8 mouse cellular contexts compared by ENCODE assay signal in the genomic region with DNA sequence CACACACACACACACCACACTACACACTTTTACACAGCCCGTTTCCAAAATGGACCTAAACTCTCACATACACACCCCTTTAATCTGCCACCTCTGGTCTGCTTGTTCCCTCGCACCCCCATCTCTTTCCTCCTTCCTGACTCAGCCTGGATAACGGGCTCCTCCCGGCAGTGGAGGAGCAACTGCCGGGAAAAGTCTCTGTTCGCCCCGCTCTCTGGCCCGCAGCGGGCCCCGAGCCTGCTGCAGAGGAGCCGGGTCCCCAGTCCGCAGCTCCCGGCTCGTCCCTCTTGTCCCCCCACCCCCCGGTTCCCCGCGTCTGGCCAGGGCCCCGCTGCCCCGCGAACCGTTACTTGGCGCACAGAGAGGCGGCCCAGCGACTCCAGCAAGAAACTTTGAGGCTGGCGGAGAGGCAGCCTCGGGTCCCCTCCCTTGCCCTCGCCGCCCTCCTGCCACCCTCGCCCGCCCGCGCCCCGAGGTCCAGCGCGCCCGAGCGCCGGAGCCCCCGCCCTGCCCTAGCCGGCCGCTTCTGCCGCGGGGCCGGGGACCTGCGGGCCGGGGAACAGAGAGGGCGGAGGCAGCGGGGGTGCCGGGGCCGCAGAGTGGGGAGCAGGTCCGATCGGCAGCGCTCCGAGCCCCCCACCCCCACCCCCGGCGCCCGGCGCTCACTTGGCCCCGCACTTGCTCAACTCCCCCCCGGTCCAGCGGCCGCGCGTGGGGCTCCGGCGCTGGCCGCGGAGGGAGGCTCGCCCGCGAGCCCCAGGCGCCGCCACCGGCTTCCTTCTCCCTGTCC. TPM values are rescaled to one million over a fixed set of nuclear protein-coding genes. Genes with fewer than 3 reads are reported as not detected.
DNase-seq lines count a peak whose midpoint lies in the region; ATAC-seq and TF ChIP-seq lines count a peak whose summit lies in the region.

No protein-coding gene starts in this region.

- H3K4me1 ChIP-seq in ES-Bruce4 (ENCODE audit: control insufficient read depth, insufficient read depth, low read length): no peaks in the 10 kb centered on the region
- H3K4me1 ChIP-seq in embryonic facial prominence, embryonic 14.5 days (ENCODE audit: control insufficient read depth, insufficient read depth, low read length): peaks cover 14% of the 10 kb centered on the region
- H3K4me1 ChIP-seq in liver, embryonic 13.5 days (replicated peaks): peaks cover 58% of the 10 kb centered on the region
- H3K4me1 ChIP-seq in small intestine, adult 2 months (ENCODE audit: control insufficient read depth, insufficient read depth, insufficient read length, low read length): peaks cover 1% of the 10 kb centered on the region; the same call in 1 of the 2 replicates

- TF ChIP-seq POLR2A in ES-Bruce4 (IDR thresholded peaks at IDR 0.05; ENCODE audit: insufficient read depth, low read length): no peak
- TF ChIP-seq POLR2A in small intestine, adult 2 months (IDR thresholded peaks at IDR 0.05; ENCODE audit: low read depth, low read length): no peak

- no peak for ATAC-seq in embryonic facial prominence, embryonic 14.5 days (ENCODE audit: low read depth)
- ATAC-seq in liver, embryonic 13.5 days (ENCODE audit: low read depth): peak; percentile 69

- H3K4me2 ChIP-seq in embryonic facial prominence, embryonic 14.5 days (ENCODE audit: low read depth, low read length): peak overlapping the region; percentile 75
- peak overlapping the region; percentile 96 for H3K4me2 ChIP-seq in liver, embryonic 13.5 days

- intact Hi-C loops in heart, postnatal 14 days (cut with DNase I): no loop called here

- H3K9me3 ChIP-seq in ES-Bruce4 (replicated peaks; ENCODE audit: control insufficient read depth, insufficient read depth, low read length, poor library complexity, severe bottlenecking): no peaks in the 10 kb centered on the region
- no peaks in the 10 kb centered on the region for H3K9me3 ChIP-seq in embryonic facial prominence, embryonic 14.5 days (ENCODE audit: control insufficient read depth, low read length)
- H3K9me3 ChIP-seq in liver, embryonic 13.5 days (replicated peaks): no peaks in the 10 kb centered on the region

- H3K27ac ChIP-seq in ES-Bruce4 (ENCODE audit: insufficient read depth, low read length): no peak overlapping the region
- peak overlapping the region; percentile 97 for H3K27ac ChIP-seq in embryonic facial prominence, embryonic 14.5 days (replicated peaks; ENCODE audit: low read depth, low read length)
- peak overlapping the region; percentile 94 for H3K27ac ChIP-seq in liver, embryonic 13.5 days
- H3K27ac ChIP-seq in small intestine, adult 2 months (ENCODE audit: insufficient read depth, low read depth, low read length): peak overlapping the region; percentile 75

- peak overlapping the region; percentile 68 for H3K9ac ChIP-seq in ES-Bruce4 (ENCODE audit: low read depth, poor library complexity, severe bottlenecking)
- H3K9ac ChIP-seq in embryonic facial prominence, embryonic 14.5 days (ENCODE audit: low read depth, low read length): peak overlapping the region; percentile 94
- H3K9ac ChIP-seq in liver, embryonic 13.5 days: peak overlapping the region; percentile 99

- no peaks in the 10 kb centered on the region for H3K36me3 ChIP-seq in ES-Bruce4 (ENCODE audit: control insufficient read depth, insufficient read depth, low read length, poor library complexity, severe bottlenecking)
- H3K36me3 ChIP-seq in embryonic facial prominence, embryonic 14.5 days (ENCODE audit: control insufficient read depth, insufficient read depth, low read length): 0 out of 2 replicates have a peak, but pooled peaks cover 15% of the 10 kb centered on the region
- 0 out of 2 replicates have a peak, but pooled peaks cover 12% of the 10 kb centered on the region for H3K36me3 ChIP-seq in liver, embryonic 13.5 days
- no peaks in the 10 kb centered on the region for H3K36me3 ChIP-seq in small intestine, adult 2 months (ENCODE audit: control insufficient read depth, insufficient read depth, low read length)

- no peak for TF ChIP-seq EP300 in ES-Bruce4 (IDR thresholded peaks at IDR 0.05; ENCODE audit: insufficient read depth, low read depth, low read length)

- peak overlapping the region; percentile 71 for H3K4me3 ChIP-seq in ES-Bruce4 (ENCODE audit: low read depth, low read length)
- peak overlapping the region; percentile 71 for H3K4me3 ChIP-seq in embryonic facial prominence, embryonic 14.5 days (ENCODE audit: low read depth, low read length)
- H3K4me3 ChIP-seq in liver, embryonic 13.5 days (replicated peaks): peak overlapping the region; percentile 94
- H3K4me3 ChIP-seq in small intestine, adult 2 months (ENCODE audit: low read depth, low read length): peak overlapping the region; percentile 68

- WGBS in embryonic facial prominence, embryonic 14.5 days: 1% methylated on average over 29 of the region's 74 CpGs
- under 1% methylated on average over 42 of the region's 74 CpGs for WGBS in liver, embryonic 13.5 days (ENCODE audit: insufficient replicate concordance)
- 2% methylated on average over 69 of the region's 74 CpGs for WGBS in small intestine, adult 2 months

- H3K27me3 ChIP-seq in ES-Bruce4 (ENCODE audit: control insufficient read depth, insufficient read depth, low read length, poor library complexity, severe bottlenecking): peaks cover 60% of the 10 kb centered on the region
- peaks cover 13% of the 10 kb centered on the region; the same call in 1 of the 2 replicates for H3K27me3 ChIP-seq in embryonic facial prominence, embryonic 14.5 days (replicated peaks; ENCODE audit: control insufficient read depth, insufficient read depth, low read length)
- 0 out of 2 replicates have a peak, but pooled peaks cover 6% of the 10 kb centered on the region for H3K27me3 ChIP-seq in liver, embryonic 13.5 days
- H3K27me3 ChIP-seq in small intestine, adult 2 months (ENCODE audit: control insufficient read depth, insufficient read depth, low read length): peaks cover 43% of the 10 kb centered on the region

- DNase-seq in adrenal gland, adult 18-20 months (ENCODE audit: low spot score in 2 of 2): peak; percentile 52 to 56
- no peak for DNase-seq in adrenal gland, adult 8-10 months
- peak; percentile 48 for DNase-seq in embryonic facial prominence, embryonic 14.5 days (ENCODE audit: low spot score)
- peak; percentile 56 to 65 for DNase-seq in heart, postnatal 14 days
- DNase-seq in liver, embryonic 13.5 days: no peak
- no peak for DNase-seq in right cerebral cortex, postnatal 10 days (ENCODE audit: low spot score in 2 of 2)

- no peak for TF ChIP-seq CTCF in ES-Bruce4 (IDR thresholded peaks at IDR 0.05; ENCODE audit: low read depth, low read length)
- TF ChIP-seq CTCF in small intestine, adult 2 months (IDR thresholded peaks at IDR 0.05; ENCODE audit: extremely low read depth, insufficient read length, insufficient replicate concordance, low read depth, low read length): no peak

RNA-seq across cellular contexts. Expression of gene Zeb2, which starts 7.8 kb away (rescaled TPM):
- 100 to 1,000 TPM; 150 to 168 TPM for total RNA-seq in adrenal gland, adult 18-20 months (2021)
- 100 to 1,000 TPM; 131 to 156 (median 144) TPM for total RNA-seq in adrenal gland, adult 8-10 months (2022)
- polyA plus RNA-seq in ES-Bruce4 (2011; ENCODE audit: insufficient read depth, insufficient read length, low read depth, missing spikeins): 1.4 and 2.1 TPM in 2 replicates
- 49.0 and 49.5 TPM in 2 replicates for polyA plus RNA-seq in embryonic facial prominence, embryonic 14.5 days (2014; fragmentation: Nextera tagmentation; extraction: Ambion mirVana)
- total RNA-seq in heart, postnatal 14 days (2021): 10 to 100 TPM; 51.3 to 58.5 TPM
- polyA plus RNA-seq in liver, embryonic 13.5 days (2015; fragmentation: Nextera tagmentation; extraction: Ambion mirVana): 10.1 and 14.1 TPM in 2 replicates
- polyA plus RNA-seq in small intestine, adult 2 months (2012; rRNA removed): 3.1 and 3.7 TPM in 2 replicates

Comparison
In these comparisons a context has a peak if more than half of its experiments do, and no peak if none do; other contexts are left out.
1. DNase-seq: peak in adrenal gland, adult 18-20 months (2 of 2), embryonic facial prominence, embryonic 14.5 days (single experiment) and heart, postnatal 14 days (2 of 2); none in adrenal gland, adult 8-10 months (single experiment), liver, embryonic 13.5 days (single experiment) and right cerebral cortex, postnatal 10 days (0 of 2).
2. Peak in every context shown above with its lines, with median percentiles within 50 percentile points of each other: H3K4me3 ChIP-seq and H3K9ac ChIP-seq.